Mouse (Mus musculus) hindbrain, embryonic 12.5 days (tissue): Measurements from ENCODE around the gene Iqch. TPM values are rescaled to one million over a fixed set of nuclear protein-coding genes. Genes with fewer than 3 reads are reported as not detected.

Source experiments
- ATAC-seq: fragments of 200-750 bp; cut with Nextera tagmentation; 2 replicates; pipeline ENCODE4 v1.8.0; 2017; ENCODE audit warnings: moderate TSS enrichment; ENCODE audit not compliant: low FRiP score
- H3K27ac ChIP-seq: fragments of 300-500 bp; sonication (generic); 2 replicates; pipeline ENCODE4 v1.5.1; 2016; ENCODE audit warnings: mild to moderate bottlenecking
- H3K27me3 ChIP-seq: fragments of 300-500 bp; sonication (generic); 2 replicates; pipeline ENCODE4 v1.6.1; 2016; ENCODE audit warnings: mild to moderate bottlenecking
- H3K36me3 ChIP-seq: fragments of 300-500 bp; sonication (generic); 2 replicates; pipeline ENCODE4 v1.6.1; 2016; ENCODE audit warnings: mild to moderate bottlenecking
- H3K4me1 ChIP-seq: fragments of 300-500 bp; sonication (generic); 2 replicates; pipeline ENCODE4 v1.6.1; 2016
- H3K4me2 ChIP-seq: fragments of 300-500 bp; sonication (generic); replicated peaks from 2 replicates; pipeline ENCODE4 v1.6.1; 2016; ENCODE audit warnings: mild to moderate bottlenecking
- H3K4me3 ChIP-seq: fragments of 300-500 bp; sonication (generic); 2 replicates; pipeline ENCODE4 v1.5.1; 2016; ENCODE audit warnings: mild to moderate bottlenecking
- H3K9ac ChIP-seq: fragments of 300-500 bp; sonication (generic); 2 replicates; pipeline ENCODE4 v1.6.1; 2016; ENCODE audit warnings: mild to moderate bottlenecking, moderate library complexity
- H3K9me3 ChIP-seq: fragments of 300-500 bp; sonication (generic); replicated peaks from 2 replicates; pipeline ENCODE4 v1.6.1; 2016; ENCODE audit warnings: mild to moderate bottlenecking
- WGBS: fragments of 180-500 bp; shearing (Covaris S2); methylation state at CpG from one replicate; pipeline ENCODE4 v1.1.7; 2016; 5-methylcytosine and 5-hydroxymethylcytosine counted together
- polyA plus RNA-seq: library from polyadenylated mRNA; unstranded; fragments of >200 nt; fragmentation: Nextera tagmentation; extraction: Ambion mirVana; gene quantifications from 2 replicates; pipeline ENCODE4 v1.2.1, GENCODE M21; 2016

Gene Iqch
- polyA plus RNA-seq, 1 experiment from 2014 or later: 0.10 TPM

- Histone ChIP-seq H3K9ac (no peak overlapping the region), H3K36me3 (no peaks in the 10 kb centered on the region), H3K27me3 (no peaks in the 10 kb centered on the region), H3K4me1 (no peaks in the 10 kb centered on the region), H3K9me3 (no peaks in the 10 kb centered on the region), H3K4me2 (no peak overlapping the region), H3K4me3 (no peak overlapping the region), H3K27ac (no peak overlapping the region)
- no peak for ATAC-seq
- 76% methylated on average over 2 of the region's 2 CpGs for WGBS
Measured at GRCm38 (mm10) chr9:63503890-63504289, 98.4 kb downstream of the Iqch start.

GRCm38 (mm10) chr9:63501516-63501915 is 100.8 kb downstream of the Iqch start:
- 100% methylated on average over 1 of the region's 1 CpGs for WGBS
- H3K36me3 ChIP-seq: no peaks in the 10 kb centered on the region
- no peak overlapping the region for H3K27ac ChIP-seq
- no peak overlapping the region for H3K4me3 ChIP-seq
- ATAC-seq: no peak
- no peaks in the 10 kb centered on the region for H3K27me3 ChIP-seq
- H3K4me1 ChIP-seq: no peaks in the 10 kb centered on the region
- H3K9ac ChIP-seq: no peak overlapping the region
- no peaks in the 10 kb centered on the region for H3K9me3 ChIP-seq
- H3K4me2 ChIP-seq: no peak overlapping the region

GRCm38 (mm10) chr9:63499912-63500311 is 102.4 kb downstream of the Iqch start:
- Histone ChIP-seq H3K27ac (no peak overlapping the region), H3K36me3 (no peaks in the 10 kb centered on the region), H3K27me3 (no peaks in the 10 kb centered on the region), H3K4me1 (no peaks in the 10 kb centered on the region), H3K9ac (no peak overlapping the region), H3K4me3 (no peak overlapping the region), H3K4me2 (no peak overlapping the region), H3K9me3 (no peaks in the 10 kb centered on the region)
- WGBS: 82% methylated on average over 8 of the region's 8 CpGs
- no peak for ATAC-seq

GRCm38 (mm10) chr9:63495786-63496185 is 106.5 kb downstream of the Iqch start:
- H3K9me3 ChIP-seq: no peaks in the 10 kb centered on the region
- 94% methylated on average over 2 of the region's 2 CpGs for WGBS
- H3K27ac ChIP-seq: no peak overlapping the region
- H3K27me3 ChIP-seq: peaks cover 3% of the 10 kb centered on the region; the same call in 1 of the 2 replicates
- no peak overlapping the region for H3K4me2 ChIP-seq
- no peak for ATAC-seq
- 0 out of 2 replicates have a peak, but pooled peaks cover 2% of the 10 kb centered on the region for H3K4me1 ChIP-seq
- H3K4me3 ChIP-seq: no peak overlapping the region
- no peak overlapping the region for H3K9ac ChIP-seq
- H3K36me3 ChIP-seq: no peaks in the 10 kb centered on the region

- H3K4me3 ChIP-seq: no peak overlapping the region
- H3K4me2 ChIP-seq: no peak overlapping the region
- H3K27ac ChIP-seq: no peak overlapping the region
- H3K9me3 ChIP-seq: no peaks in the 10 kb centered on the region
- peaks cover 13% of the 10 kb centered on the region for H3K4me1 ChIP-seq
- no peaks in the 10 kb centered on the region for H3K36me3 ChIP-seq
- H3K9ac ChIP-seq: no peak overlapping the region
- WGBS: 85% methylated on average over 4 of the region's 4 CpGs
- peaks cover 3% of the 10 kb centered on the region; the same call in 1 of the 2 replicates for H3K27me3 ChIP-seq
- no peak for ATAC-seq
Measured at GRCm38 (mm10) chr9:63493746-63494145, 108.5 kb downstream of the Iqch start.

GRCm38 (mm10) chr9:63492291-63492690 is 110.0 kb downstream of the Iqch start:
- WGBS: 42% methylated on average over 9 of the region's 9 CpGs
- H3K4me1 ChIP-seq: peaks cover 13% of the 10 kb centered on the region
- H3K4me3 ChIP-seq: no peak overlapping the region
- no peak overlapping the region for H3K4me2 ChIP-seq
- H3K36me3 ChIP-seq: no peaks in the 10 kb centered on the region
- ATAC-seq: no peak
- H3K27ac ChIP-seq: no peak overlapping the region
- H3K9ac ChIP-seq: no peak overlapping the region
- H3K27me3 ChIP-seq: peaks cover 7% of the 10 kb centered on the region
- H3K9me3 ChIP-seq: no peaks in the 10 kb centered on the region

GRCm38 (mm10) chr9:63490521-63491307 is 111.6 kb downstream of the Iqch start:
- Histone ChIP-seq H3K36me3 (no peaks in the 10 kb centered on the region), H3K4me3 (no peak overlapping the region), H3K27ac (peak overlapping the region; percentile 76), H3K4me1 (peaks cover 13% of the 10 kb centered on the region), H3K27me3 (peaks cover 7% of the 10 kb centered on the region), H3K9me3 (no peaks in the 10 kb centered on the region), H3K4me2 (0 out of 2 replicates have a peak overlapping the region, but pooled peaks have one; percentile 26), H3K9ac (no peak overlapping the region)
- WGBS: 45% methylated on average over 12 of the region's 12 CpGs
- ATAC-seq: peak; percentile 60; the same call in 1 of the 2 replicates

GRCm38 (mm10) chr9:63489156-63489555 is 113.1 kb downstream of the Iqch start:
- Histone ChIP-seq H3K27ac (no peak overlapping the region), H3K9me3 (no peaks in the 10 kb centered on the region), H3K4me1 (peaks cover 13% of the 10 kb centered on the region), H3K9ac (no peak overlapping the region), H3K36me3 (no peaks in the 10 kb centered on the region), H3K4me2 (no peak overlapping the region), H3K4me3 (no peak overlapping the region), H3K27me3 (peaks cover 10% of the 10 kb centered on the region)
- WGBS: 47% methylated on average over 6 of the region's 6 CpGs
- ATAC-seq: no peak

GRCm38 (mm10) chr9:63465561-63465960 is 136.7 kb downstream of the Iqch start:
- Histone ChIP-seq H3K9ac (no peak overlapping the region), H3K27ac (no peak overlapping the region), H3K9me3 (no peaks in the 10 kb centered on the region), H3K36me3 (no peaks in the 10 kb centered on the region), H3K4me2 (no peak overlapping the region), H3K4me3 (no peak overlapping the region), H3K27me3 (no peaks in the 10 kb centered on the region), H3K4me1 (no peaks in the 10 kb centered on the region)
- 93% methylated on average over 3 of the region's 3 CpGs for WGBS
- no peak for ATAC-seq

- ATAC-seq: no peak
- WGBS: 49% methylated on average over 2 of the region's 2 CpGs
- no peak overlapping the region for H3K4me3 ChIP-seq
Measured at GRCm38 (mm10) chr9:63462296-63462695, 140.0 kb downstream of the Iqch start.

GRCm38 (mm10) chr9:63456401-63456800 is 145.9 kb downstream of the Iqch start:
- H3K36me3 ChIP-seq: no peaks in the 10 kb centered on the region
- H3K27me3 ChIP-seq: no peaks in the 10 kb centered on the region
- no peak overlapping the region for H3K9ac ChIP-seq
- ATAC-seq: no peak
- H3K4me2 ChIP-seq: no peak overlapping the region
- H3K27ac ChIP-seq: no peak overlapping the region
- no peak overlapping the region for H3K4me3 ChIP-seq
- no peaks in the 10 kb centered on the region for H3K4me1 ChIP-seq
- H3K9me3 ChIP-seq: no peaks in the 10 kb centered on the region

More at GRCm38 (mm10) chr9:63462296-63462695, 140.0 kb downstream of the Iqch start:
- Histone ChIP-seq H3K9ac (no peak overlapping the region), H3K27me3 (no peaks in the 10 kb centered on the region), H3K9me3 (no peaks in the 10 kb centered on the region), H3K4me1 (no peaks in the 10 kb centered on the region), H3K4me2 (no peak overlapping the region), H3K36me3 (no peaks in the 10 kb centered on the region), H3K27ac (no peak overlapping the region)

- Histone ChIP-seq H3K9me3 (no peaks in the 10 kb centered on the region), H3K27me3 (no peaks in the 10 kb centered on the region), H3K27ac (no peak overlapping the region), H3K4me2 (no peak overlapping the region), H3K9ac (no peak overlapping the region), H3K36me3 (no peaks in the 10 kb centered on the region), H3K4me1 (peaks cover 3% of the 10 kb centered on the region; the same call in 1 of the 2 replicates), H3K4me3 (no peak overlapping the region)
- ATAC-seq: no peak
- 77% methylated on average over 5 of the region's 5 CpGs for WGBS
Measured at GRCm38 (mm10) chr9:63454341-63454740, 148.0 kb downstream of the Iqch start.

- Histone ChIP-seq H3K9ac (no peak overlapping the region), H3K4me1 (peaks cover 3% of the 10 kb centered on the region; the same call in 1 of the 2 replicates), H3K27me3 (no peaks in the 10 kb centered on the region), H3K27ac (no peak overlapping the region), H3K9me3 (no peaks in the 10 kb centered on the region), H3K36me3 (no peaks in the 10 kb centered on the region), H3K4me2 (no peak overlapping the region), H3K4me3 (no peak overlapping the region)
- whole genome bisulfite sequencing: 56% methylated on average over 4 of the region's 4 CpGs
- no peak for ATAC-seq
Measured at GRCm38 (mm10) chr9:63450531-63451030, 151.7 kb downstream of the Iqch start.
